11 mouse cellular contexts compared by ENCODE assay signal in the genomic region with DNA sequence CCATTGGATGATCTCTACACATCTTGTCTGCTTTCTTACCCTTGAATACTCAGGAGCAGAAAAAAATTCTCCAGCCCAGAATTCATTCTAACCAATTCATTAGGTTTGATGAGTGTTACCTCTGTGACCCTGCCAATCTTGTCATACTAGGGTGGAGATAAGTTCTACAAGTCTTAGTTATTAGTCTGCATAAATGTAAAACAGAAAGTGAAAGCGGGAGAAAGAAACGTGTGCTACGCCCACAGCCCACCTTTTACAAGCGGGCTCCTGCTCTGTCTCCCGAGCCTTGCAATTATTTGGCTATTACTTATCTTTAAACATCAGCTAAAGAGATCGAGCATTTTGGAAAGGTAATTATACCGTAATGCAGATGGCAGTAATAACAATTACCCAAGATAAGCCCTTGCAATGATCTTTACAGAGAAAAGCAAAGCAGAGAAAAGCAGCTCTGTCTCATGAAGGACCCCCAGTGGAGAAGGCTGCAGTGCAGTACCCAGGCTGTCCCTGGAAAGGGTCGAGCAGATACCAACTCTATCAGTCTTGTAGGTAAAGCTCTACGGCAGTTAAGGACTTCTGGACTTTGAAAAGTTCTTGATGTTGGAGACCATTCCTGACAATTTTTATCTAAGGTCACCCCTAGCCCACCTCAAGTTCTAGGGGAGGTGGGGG.
DNase-seq lines count a peak whose midpoint lies in the region; ATAC-seq and TF ChIP-seq lines count a peak whose summit lies in the region.
"Had no signal": no experiment of that assay in that cellular context is flagged by ENCODE, and none has a peak within 500 bp of the region (broad histone marks: within the 10 kb centered on the region; RNA-seq: fewer than 3 reads in every experiment).

No protein-coding gene starts in this region.

- no peak overlapping the region; a peak in 1 of 4 replicates for H3K4me3 ChIP-seq in heart, embryonic 14.5 days (ENCODE audit: control insufficient read depth in 1 of 2, insufficient read depth in 1 of 2, low read depth in 1 of 2, low read length in 2 of 2)
- H3K4me3 ChIP-seq in spleen, adult 2 months (ENCODE audit: extremely low read depth, insufficient read depth, insufficient read length) = peak overlapping the region; percentile 30
- peak overlapping the region; percentile 38 for H3K4me3 ChIP-seq in liver, embryonic 16.5 days (ENCODE audit: low read depth, low read length)

- no peak for DNase-seq in heart, postnatal 25 days (ENCODE audit: low spot score)
- DNase-seq in spleen, adult 2 months (ENCODE audit: low read depth in 1 of 2, low spot score in 2 of 2) = no peak
- DNase-seq in spleen, postnatal 4 days (ENCODE audit: low spot score in 2 of 2) = no peak
- DNase-seq in adrenal gland, postnatal 4 days (ENCODE audit: low spot score in 2 of 2) = no peak
- DNase-seq in adrenal gland, adult 18-20 months (ENCODE audit: low spot score in 2 of 2) = no peak
- no peak for DNase-seq in left cerebral cortex, postnatal 10 days (ENCODE audit: extremely low spot score in 1 of 2, low spot score in 2 of 2)
- DNase-seq: adrenal gland, adult 2 months; kidney, postnatal 36 days; lung, postnatal 14 days had no signal

- no peak overlapping the region for H3K27ac ChIP-seq in heart, embryonic 14.5 days (replicated peaks in 1 of 2; ENCODE audit: control insufficient read depth in 1 of 2, insufficient read depth in 1 of 2, low read depth in 2 of 2, low read length in 2 of 2)
- H3K27ac ChIP-seq in spleen, adult 2 months (ENCODE audit: insufficient read depth, low read length) = no peak overlapping the region
- H3K27ac ChIP-seq in liver, embryonic 16.5 days (ENCODE audit: low read length) = no peak overlapping the region

- TF ChIP-seq POLR2A in spleen, adult 2 months (IDR thresholded peaks at IDR 0.05; ENCODE audit: low read depth, low read length) = no peak

- no peak overlapping the region for H3K9ac ChIP-seq in heart, embryonic 14.5 days (ENCODE audit: low read length)
- H3K9ac ChIP-seq in liver, embryonic 16.5 days (ENCODE audit: low read depth, low read length) = no peak overlapping the region

- TF ChIP-seq CTCF in spleen, adult 2 months (IDR thresholded peaks at IDR 0.05; ENCODE audit: extremely low read depth, insufficient read depth, insufficient read length, insufficient replicate concordance) = no peak

- no peak for ATAC-seq in heart, embryonic 14.5 days (ENCODE audit: insufficient number of reproducible peaks, insufficient read depth, low FRiP score, low read depth)
- no peak for ATAC-seq in liver, embryonic 16.5 days (ENCODE audit: low read depth)

- no peaks in the 10 kb centered on the region for H3K36me3 ChIP-seq in heart, embryonic 14.5 days (ENCODE audit: control insufficient read depth, insufficient read depth, low read length)
- no peaks in the 10 kb centered on the region for H3K36me3 ChIP-seq in spleen, adult 2 months (ENCODE audit: control insufficient read depth, insufficient read depth, low read length)
- no peaks in the 10 kb centered on the region for H3K36me3 ChIP-seq in liver, embryonic 16.5 days (ENCODE audit: control insufficient read depth, insufficient read depth)

- H3K4me1 ChIP-seq in heart, embryonic 14.5 days (ENCODE audit: control insufficient read depth in 2 of 2, insufficient read depth in 2 of 2, low read length in 2 of 2) = peaks cover 0 to 4% of the 10 kb centered on the region in 2 experiments; a peak in 1 of 4 replicates
- H3K4me1 ChIP-seq in spleen, adult 2 months (ENCODE audit: control insufficient read depth, insufficient read depth, insufficient read length) = no peaks in the 10 kb centered on the region
- H3K4me1 ChIP-seq in liver, embryonic 16.5 days (ENCODE audit: control insufficient read depth, low read depth, low read length) = no peaks in the 10 kb centered on the region

- no peaks in the 10 kb centered on the region for H3K9me3 ChIP-seq in heart, embryonic 14.5 days (ENCODE audit: control insufficient read depth, low read length)
- H3K9me3 ChIP-seq in liver, embryonic 16.5 days (replicated peaks; ENCODE audit: control insufficient read depth, low read length) = no peaks in the 10 kb centered on the region

- peak overlapping the region; percentile 1; the same call in 1 of the 2 replicates for H3K4me2 ChIP-seq in heart, embryonic 14.5 days (ENCODE audit: low read length)
- peak overlapping the region; percentile 39 for H3K4me2 ChIP-seq in liver, embryonic 16.5 days (ENCODE audit: low read depth, low read length)

- 59% methylated on average over 9 of the region's 9 CpGs for WGBS in heart, embryonic 14.5 days
- WGBS in spleen, adult 2 months = 11% methylated on average over 9 of the region's 9 CpGs
- 44% methylated on average over 9 of the region's 9 CpGs for WGBS in liver, embryonic 16.5 days (ENCODE audit: insufficient replicate concordance)

- no peaks in the 10 kb centered on the region for H3K27me3 ChIP-seq in heart, embryonic 14.5 days (ENCODE audit: control insufficient read depth, insufficient read depth, low read length)
- no peaks in the 10 kb centered on the region for H3K27me3 ChIP-seq in spleen, adult 2 months (ENCODE audit: control insufficient read depth, insufficient read depth, low read length)
- H3K27me3 ChIP-seq in liver, embryonic 16.5 days (ENCODE audit: control insufficient read depth, insufficient read depth, low read depth, low read length) = no peaks in the 10 kb centered on the region

- intact Hi-C loops in heart, postnatal 25 days (cut with DNase I) = no loop called here
- intact Hi-C loops in left cerebral cortex, postnatal 10 days (cut with DNase I) = no loop called here

Comparison
In these comparisons a context has a peak if more than half of its experiments do, and no peak if none do; other contexts are left out.
1. H3K4me3 ChIP-seq: peak in spleen, adult 2 months (single experiment) and liver, embryonic 16.5 days (single experiment); none in heart, embryonic 14.5 days (0 of 2).